Comparison of ENCODE assay signal across 8 mouse cellular contexts in genomic region chr17:87613355-87614283, GRCm38 (mm10). TPM values are rescaled to one million over a fixed set of nuclear protein-coding genes. Genes with fewer than 3 reads are reported as not detected.
A peak's percentile ranks its signal among the peaks of the same experiment; 100 is the strongest.
DNase-seq lines count a peak whose midpoint lies in the region; ATAC-seq and TF ChIP-seq lines count a peak whose summit lies in the region.

No protein-coding gene starts in this region.

- peak overlapping the region; percentile 24; the same call in 1 of the 2 replicates for H3K4me3 ChIP-seq in kidney, adult 2 months (ENCODE audit: insufficient read depth, low read depth, low read length)
- peak overlapping the region; percentile 37 for H3K4me3 ChIP-seq in limb, embryonic 12.5 days (replicated peaks)
- peak overlapping the region; percentile 26 for H3K4me3 ChIP-seq in midbrain, embryonic 11.5 days (ENCODE audit: low read depth, low read length)

- peak overlapping the region; percentile 19; the same call in 1 of the 2 replicates for H3K27ac ChIP-seq in kidney, adult 2 months (ENCODE audit: insufficient read depth, low read depth, low read length)
- H3K27ac ChIP-seq in limb, embryonic 12.5 days: peak overlapping the region; percentile 98
- H3K27ac ChIP-seq in midbrain, embryonic 11.5 days (ENCODE audit: low read depth, low read length): peak overlapping the region; percentile 92

- no peaks in the 10 kb centered on the region for H3K9me3 ChIP-seq in limb, embryonic 12.5 days
- H3K9me3 ChIP-seq in midbrain, embryonic 11.5 days (ENCODE audit: control insufficient read depth, low read length): no peaks in the 10 kb centered on the region

- H3K9ac ChIP-seq in limb, embryonic 12.5 days (replicated peaks): peak overlapping the region; percentile 68
- H3K9ac ChIP-seq in midbrain, embryonic 11.5 days (ENCODE audit: low read length): peak overlapping the region; percentile 75

- no peak for TF ChIP-seq CTCF in kidney, adult 2 months (conservative IDR thresholded peaks at IDR 0.05; ENCODE audit: insufficient read depth, insufficient read length, low read depth, low read length)

- peak overlapping the region; percentile 63 for H3K4me2 ChIP-seq in limb, embryonic 12.5 days
- H3K4me2 ChIP-seq in midbrain, embryonic 11.5 days: peak overlapping the region; percentile 54

- peaks cover 7% of the 10 kb centered on the region; the same call in 1 of the 2 replicates for H3K4me1 ChIP-seq in kidney, adult 2 months (ENCODE audit: control insufficient read depth, insufficient read depth, low read length)
- H3K4me1 ChIP-seq in limb, embryonic 12.5 days (replicated peaks): peaks cover 12% of the 10 kb centered on the region
- peaks cover 2% of the 10 kb centered on the region; the same call in 1 of the 2 replicates for H3K4me1 ChIP-seq in midbrain, embryonic 11.5 days (ENCODE audit: control insufficient read depth, insufficient read depth, low read length)

- WGBS in kidney, adult 2 months: 17% methylated on average over 24 of the region's 24 CpGs
- 7% methylated on average over 24 of the region's 24 CpGs for WGBS in limb, embryonic 12.5 days
- WGBS in midbrain, embryonic 11.5 days: 4% methylated on average over 24 of the region's 24 CpGs

- peak; percentile 89 for ATAC-seq in limb, embryonic 12.5 days (ENCODE audit: insufficient number of reproducible peaks, insufficient read depth, low FRiP score, low TSS enrichment, low read depth)
- peak; percentile 95 for ATAC-seq in midbrain, embryonic 11.5 days (ENCODE audit: low FRiP score)

- DNase-seq in urinary bladder, adult 18-20 months (ENCODE audit: low spot score in 2 of 2): peak; percentile 37 to 40
- no peak for DNase-seq in urinary bladder, adult 2 months (ENCODE audit: low spot score)
- DNase-seq in embryo, embryonic 9.5 days (ENCODE audit: extremely low spot score): peak; percentile 92
- peak; percentile 66 for DNase-seq in heart, adult 8-10 months (ENCODE audit: low spot score)
- peak; percentile 76 for DNase-seq in kidney, adult 2 months
- peak; percentile 97 for DNase-seq in midbrain, embryonic 11.5 days (ENCODE audit: low spot score, missing footprints)
- DNase-seq in telencephalon, adult 2 months (ENCODE audit: low read depth, low spot score): peak; percentile 42

- TF ChIP-seq POLR2A in kidney, adult 2 months (IDR thresholded peaks at IDR 0.05; ENCODE audit: low read depth, low read length): peak; percentile 12

- no peaks in the 10 kb centered on the region for H3K27me3 ChIP-seq in kidney, adult 2 months (replicated peaks; ENCODE audit: control insufficient read depth, insufficient read depth, low read length)
- 0 out of 2 replicates have a peak, but pooled peaks cover 4% of the 10 kb centered on the region for H3K27me3 ChIP-seq in limb, embryonic 12.5 days
- H3K27me3 ChIP-seq in midbrain, embryonic 11.5 days (ENCODE audit: control insufficient read depth, insufficient read depth, low read length): no peaks in the 10 kb centered on the region

- H3K36me3 ChIP-seq in kidney, adult 2 months (ENCODE audit: control insufficient read depth, insufficient read depth, low read length): no peaks in the 10 kb centered on the region
- H3K36me3 ChIP-seq in limb, embryonic 12.5 days: no peaks in the 10 kb centered on the region
- H3K36me3 ChIP-seq in midbrain, embryonic 11.5 days (ENCODE audit: control insufficient read depth, insufficient read depth, low read length): no peaks in the 10 kb centered on the region

RNA-seq across cellular contexts. Expression of gene Epcam, which starts 22.2 kb away (rescaled TPM):
- 54.9 and 57.1 TPM in 2 replicates for polyA plus RNA-seq in urinary bladder, adult 2 months (2012; rRNA removed)
- not detected for total RNA-seq in heart, adult 8-10 months (2022)
- polyA plus RNA-seq in kidney, adult 2 months (2012; rRNA removed): 59.5 and 73.8 TPM in 2 replicates
- 53.0 and 58.6 TPM in 2 replicates for polyA plus RNA-seq in limb, embryonic 12.5 days (2016; fragmentation: Nextera tagmentation; extraction: Ambion mirVana)
- 7.1 and 9.0 TPM in 2 replicates for polyA plus RNA-seq in midbrain, embryonic 11.5 days (2014; fragmentation: Nextera tagmentation; extraction: Ambion mirVana)

RNA-seq across cellular contexts. Expression of gene Msh2, which starts 58.5 kb away (rescaled TPM):
- 19.0 and 19.4 TPM in 2 replicates for polyA plus RNA-seq in urinary bladder, adult 2 months (2012; rRNA removed)
- total RNA-seq in heart, adult 8-10 months (2022): 10 to 100 TPM; 13.1 to 16.2 (median 14.6) TPM
- polyA plus RNA-seq in kidney, adult 2 months (2012; rRNA removed): 6.3 and 7.4 TPM in 2 replicates
- polyA plus RNA-seq in limb, embryonic 12.5 days (2016; fragmentation: Nextera tagmentation; extraction: Ambion mirVana): 119 and 131 TPM in 2 replicates
- 93.4 and 99.5 TPM in 2 replicates for polyA plus RNA-seq in midbrain, embryonic 11.5 days (2014; fragmentation: Nextera tagmentation; extraction: Ambion mirVana)

Comparison
In these comparisons a context has a peak if more than half of its experiments do, and no peak if none do; other contexts are left out.
1. H3K27ac ChIP-seq: peak in every context shown above with its lines; median percentile 98 in limb, embryonic 12.5 days; 92 in midbrain, embryonic 11.5 days; 19 in kidney, adult 2 months.